Mouse (Mus musculus): ENCODE measurements around the gene Uba52. TPM values are rescaled to one million over a fixed set of nuclear protein-coding genes. Genes with fewer than 3 reads are reported as not detected.
"Not testable (repeated sequence)": the region's sequence is repeated elsewhere in the genome, so short reads cannot be mapped to it uniquely, and the experiment has no call there.

Uba52 gene
- polyA plus RNA-seq, 1 experiment from 2014 or later, result 856 TPM

DNA sequence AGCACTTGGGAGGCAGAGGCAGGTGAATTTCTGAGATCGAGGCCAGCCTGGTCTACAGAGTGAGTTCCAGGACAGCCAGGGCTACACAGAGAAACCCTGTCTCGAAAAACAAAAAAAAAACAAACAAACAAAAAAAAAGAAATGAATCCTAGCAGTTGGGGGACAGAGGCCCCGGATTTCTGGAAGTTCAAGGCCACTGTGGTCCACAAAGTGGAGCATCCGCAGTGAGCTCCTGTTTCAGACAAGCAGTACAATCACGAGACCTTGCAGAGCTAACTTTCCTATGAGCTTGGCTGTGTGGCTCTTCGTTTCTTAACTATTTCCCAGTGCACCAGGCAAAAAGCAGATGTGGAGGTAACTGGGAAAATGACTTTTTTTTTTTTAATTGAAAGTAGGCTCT is 573 bp upstream of the Uba52 start:
- not testable (repeated sequence) for H3K27ac ChIP-seq; ATAC-seq (ENCODE audit: low FRiP score, low read depth); H3K27me3 ChIP-seq; H3K9me3 ChIP-seq
- Histone ChIP-seq H3K4me1 (peaks cover 30% of the 10 kb centered on the region), H3K9ac (peak overlapping the region; percentile 99; the same call in 1 of the 2 replicates), H3K36me3 (peaks cover 55% of the 10 kb centered on the region), H3K4me3 (peak overlapping the region; percentile 98), H3K4me2 (replicated peaks) (peak overlapping the region; percentile 98)
- 86% methylated on average over 6 of the region's 6 CpGs for WGBS

DNA sequence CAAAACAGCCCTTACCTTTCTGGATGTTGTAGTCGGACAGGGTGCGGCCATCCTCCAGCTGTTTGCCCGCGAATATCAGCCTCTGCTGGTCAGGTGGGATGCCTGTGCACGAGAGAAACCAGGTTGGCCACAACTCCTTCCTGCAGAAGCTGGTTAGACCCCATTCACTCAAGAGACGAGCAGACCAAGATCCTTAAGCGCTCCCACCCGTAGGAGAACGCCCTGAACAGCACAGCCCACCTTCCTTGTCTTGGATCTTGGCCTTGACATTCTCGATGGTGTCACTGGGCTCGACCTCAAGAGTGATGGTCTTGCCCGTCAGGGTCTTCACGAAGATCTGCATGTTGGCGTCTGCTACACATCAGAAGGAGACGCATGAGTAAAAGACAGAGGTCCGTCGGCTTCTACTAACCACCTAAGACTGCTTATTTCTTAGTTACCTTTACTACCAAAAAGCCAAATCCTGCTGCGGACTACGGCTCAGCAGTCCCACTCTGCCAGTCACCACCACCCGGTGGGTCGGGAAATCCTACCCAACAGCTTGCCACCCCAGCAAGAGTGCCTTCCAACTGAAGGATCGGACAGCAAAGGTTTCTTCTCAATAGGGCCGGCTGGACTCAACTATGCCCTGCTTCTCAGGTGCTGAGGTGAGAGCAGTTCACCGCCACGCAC is 1.2 kb downstream of the Uba52 start:
- ATAC-seq (ENCODE audit: low FRiP score, low read depth), result no peak
- peak overlapping the region; percentile 99 for H3K9ac ChIP-seq
- H3K27me3 ChIP-seq, result no peaks in the 10 kb centered on the region
- H3K4me3 ChIP-seq, result peak overlapping the region; percentile 98
- peaks cover 47% of the 10 kb centered on the region for H3K4me1 ChIP-seq
- peak overlapping the region; percentile 96; the same call in 1 of the 2 replicates for H3K27ac ChIP-seq
- peaks cover 43% of the 10 kb centered on the region for H3K36me3 ChIP-seq
- 11% methylated on average over 25 of the region's 25 CpGs for WGBS
- no peaks in the 10 kb centered on the region for H3K9me3 ChIP-seq
- H3K4me2 ChIP-seq (replicated peaks), result peak overlapping the region; percentile 98

GRCm38 (mm10) chr8:70507027-70507393 is 3.6 kb downstream of the Uba52 start:
- ATAC-seq (ENCODE audit: low FRiP score, low read depth), result no peak
- Histone ChIP-seq H3K4me3 (peak overlapping the region; percentile 73; the same call in 1 of the 2 replicates), H3K27ac (peak overlapping the region; percentile 93), H3K9ac (no peak overlapping the region), H3K4me2 (replicated peaks) (peak overlapping the region; percentile 79), H3K9me3 (no peaks in the 10 kb centered on the region), H3K27me3 (peaks cover 9% of the 10 kb centered on the region), H3K36me3 (peaks cover 25% of the 10 kb centered on the region), H3K4me1 (peaks cover 66% of the 10 kb centered on the region)
- WGBS, result 56% methylated on average over 5 of the region's 5 CpGs

DNA sequence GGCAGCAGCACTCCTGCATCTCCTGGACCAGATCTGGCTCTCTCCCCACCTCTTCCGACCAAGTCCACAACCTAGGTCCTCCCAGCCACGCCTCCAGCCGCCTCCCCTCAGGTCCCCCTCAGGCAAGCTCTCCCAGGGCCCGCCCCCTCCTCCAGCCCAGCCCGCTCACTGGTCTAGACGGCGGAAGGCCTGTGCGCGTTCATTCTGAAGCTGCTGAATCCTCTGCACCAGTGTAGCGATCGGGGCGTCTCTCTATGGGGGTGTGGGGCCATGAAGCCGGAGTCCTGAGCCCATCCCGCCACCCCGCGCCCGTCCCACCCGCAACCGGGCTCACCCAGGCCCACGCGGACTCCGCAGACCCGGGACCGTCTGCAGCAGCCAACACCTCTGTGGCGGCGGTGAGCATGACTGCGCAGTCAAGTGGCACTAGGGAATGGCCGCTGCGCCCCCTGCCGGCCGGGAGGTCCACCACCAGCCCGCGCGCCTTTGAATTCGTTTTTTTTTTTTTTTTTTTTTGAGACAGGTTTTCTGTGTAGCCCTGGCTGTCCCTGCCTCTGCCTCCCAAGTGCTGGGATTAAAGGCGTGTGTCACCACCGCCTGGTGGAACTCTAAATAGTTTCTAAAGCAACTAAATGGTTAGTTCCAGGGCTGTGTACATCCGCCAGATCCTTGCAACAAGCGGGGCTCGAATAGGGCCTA is 4.1 kb downstream of the Uba52 start, which contains the start of gene Rex1bd:
TSS of gene Rex1bd (minus strand) at position 425 of the 699 bp plus-strand sequence.
- Histone ChIP-seq H3K9ac (peak within 1 kb of the TSS; percentile 88), H3K4me2 (replicated peaks) (peak within 1 kb of the TSS; percentile 79), H3K27me3 (peaks cover 14% of the 10 kb centered on the region), H3K27ac (peak within 1 kb of the TSS; percentile 93), H3K36me3 (peaks cover 25% of the 10 kb centered on the region), H3K9me3 (no peaks in the 10 kb centered on the region), H3K4me1 (peaks cover 67% of the 10 kb centered on the region), H3K4me3 (peak within 1 kb of the TSS; percentile 73)
- ATAC-seq (ENCODE audit: low FRiP score, low read depth), result peak; percentile 88
- WGBS, result 2% methylated on average over 40 of the region's 40 CpGs

DNA sequence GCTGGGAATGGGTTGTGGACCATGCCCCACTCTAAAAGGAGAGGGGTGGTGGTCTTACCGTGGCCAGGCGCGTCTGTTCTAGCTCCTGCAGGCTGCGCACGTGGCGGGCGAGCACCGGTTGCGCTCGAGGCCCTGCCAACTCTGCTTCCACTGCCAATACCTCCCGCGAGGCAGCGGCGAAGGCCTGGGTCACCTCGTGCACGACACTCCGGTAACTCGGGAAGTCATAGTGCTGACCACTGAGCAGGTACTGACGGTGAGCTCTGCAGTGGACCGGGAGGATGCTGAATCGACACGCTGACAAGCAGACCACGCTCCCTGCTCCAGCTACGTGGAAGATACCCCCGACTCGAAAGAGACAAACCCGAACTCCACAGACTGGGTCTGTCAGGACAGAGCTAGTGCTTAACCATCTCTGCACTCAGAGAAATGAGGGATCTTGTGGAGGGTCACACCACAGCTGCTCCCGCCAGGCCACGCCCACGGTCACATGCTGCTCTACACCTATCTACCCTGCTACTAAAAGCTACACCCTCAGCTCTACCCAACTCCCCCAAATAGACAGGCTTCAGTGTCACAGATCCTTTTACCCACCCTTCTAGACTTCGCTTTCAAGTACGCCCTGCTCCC is 4.8 kb downstream of the Uba52 start:
- H3K4me3 ChIP-seq, result peak overlapping the region; percentile 73
- H3K27me3 ChIP-seq, result peaks cover 21% of the 10 kb centered on the region
- peak overlapping the region; percentile 93 for H3K27ac ChIP-seq
- peak; percentile 22; the same call in 1 of the 2 replicates for ATAC-seq (ENCODE audit: low FRiP score, low read depth)
- no peaks in the 10 kb centered on the region for H3K9me3 ChIP-seq
- 32% methylated on average over 32 of the region's 32 CpGs for WGBS
- H3K4me2 ChIP-seq (replicated peaks), result peak overlapping the region; percentile 79
- peaks cover 70% of the 10 kb centered on the region for H3K4me1 ChIP-seq
- H3K9ac ChIP-seq, result peak overlapping the region; percentile 88
- peaks cover 25% of the 10 kb centered on the region for H3K36me3 ChIP-seq

DNA sequence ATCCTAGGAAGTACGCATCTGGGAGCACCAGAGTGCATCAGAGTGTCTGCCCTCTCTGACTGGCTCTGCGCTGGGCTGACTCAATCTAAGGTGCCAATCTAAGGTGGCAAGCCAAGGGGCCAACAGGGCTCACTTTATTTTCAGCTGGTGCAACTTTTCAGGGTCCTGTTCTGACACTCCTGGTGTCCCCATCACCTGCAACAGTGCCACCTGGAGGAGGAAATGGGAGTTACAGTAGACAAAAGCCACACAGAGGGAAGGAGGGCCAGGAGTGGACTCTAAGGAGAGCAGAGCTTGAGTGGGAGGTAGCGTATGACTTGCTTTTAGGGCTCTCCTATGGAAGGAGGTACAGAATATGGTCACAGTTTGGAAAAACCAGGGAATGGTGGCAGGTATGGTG is 5.8 kb downstream of the Uba52 start:
- H3K9ac ChIP-seq, result no peak overlapping the region
- peak overlapping the region; percentile 61 for H3K27ac ChIP-seq
- H3K9me3 ChIP-seq, result no peaks in the 10 kb centered on the region
- H3K4me3 ChIP-seq, result peak overlapping the region; percentile 73
- no peak for ATAC-seq (ENCODE audit: low FRiP score, low read depth)
- peaks cover 25% of the 10 kb centered on the region for H3K36me3 ChIP-seq
- H3K4me1 ChIP-seq, result peaks cover 76% of the 10 kb centered on the region
- H3K4me2 ChIP-seq (replicated peaks), result peak overlapping the region; percentile 79
- H3K27me3 ChIP-seq, result peaks cover 30% of the 10 kb centered on the region
- 63% methylated on average over 3 of the region's 3 CpGs for WGBS

- 15% methylated on average over 16 of the region's 16 CpGs for WGBS
These were observed 6.3 kb downstream of the Uba52 start for GRCm38 (mm10) chr8:70504291-70504716.

GRCm38 (mm10) chr8:70503062-70503750 is 7.4 kb downstream of the Uba52 start:
- Histone ChIP-seq H3K27me3 (peaks cover 44% of the 10 kb centered on the region), H3K9me3 (no peaks in the 10 kb centered on the region), H3K9ac (peak overlapping the region; percentile 36; the same call in 1 of the 2 replicates), H3K4me2 (replicated peaks) (peak overlapping the region; percentile 79), H3K4me3 (no peak overlapping the region), H3K27ac (peak overlapping the region; percentile 61; the same call in 1 of the 2 replicates), H3K36me3 (peaks cover 16% of the 10 kb centered on the region), H3K4me1 (peaks cover 76% of the 10 kb centered on the region)
- 10% methylated on average over 46 of the region's 46 CpGs for WGBS
- 0 out of 2 replicates have a peak, but pooled peaks have one; percentile 14 for ATAC-seq (ENCODE audit: low FRiP score, low read depth)

More at GRCm38 (mm10) chr8:70504291-70504716, 6.3 kb downstream of the Uba52 start:
- H3K36me3 ChIP-seq, result peaks cover 25% of the 10 kb centered on the region
- no peaks in the 10 kb centered on the region for H3K9me3 ChIP-seq
- peak overlapping the region; percentile 79 for H3K4me2 ChIP-seq (replicated peaks)
- H3K27me3 ChIP-seq, result peaks cover 34% of the 10 kb centered on the region
- 0 out of 2 replicates have a peak overlapping the region, but pooled peaks have one; percentile 19 for H3K9ac ChIP-seq
- ATAC-seq (ENCODE audit: low FRiP score, low read depth), result no peak
- peaks cover 78% of the 10 kb centered on the region for H3K4me1 ChIP-seq
- peak overlapping the region; percentile 16 for H3K4me3 ChIP-seq
- H3K27ac ChIP-seq, result peak overlapping the region; percentile 61

GRCm38 (mm10) chr8:70502540-70502939 is 8.1 kb downstream of the Uba52 start:
- H3K4me1 ChIP-seq, result peaks cover 76% of the 10 kb centered on the region
- H3K9ac ChIP-seq, result peak overlapping the region; percentile 36; the same call in 1 of the 2 replicates
- H3K4me2 ChIP-seq (replicated peaks), result peak overlapping the region; percentile 79
- H3K27ac ChIP-seq, result no peak overlapping the region
- H3K9me3 ChIP-seq, result no peaks in the 10 kb centered on the region
- H3K4me3 ChIP-seq, result no peak overlapping the region
- WGBS, result 32% methylated on average over 12 of the region's 12 CpGs
- H3K27me3 ChIP-seq, result peaks cover 45% of the 10 kb centered on the region
- peaks cover 9% of the 10 kb centered on the region for H3K36me3 ChIP-seq
- ATAC-seq (ENCODE audit: low FRiP score, low read depth), result no peak

- peaks cover 49% of the 10 kb centered on the region for H3K27me3 ChIP-seq
- H3K4me1 ChIP-seq, result peaks cover 75% of the 10 kb centered on the region
- no peak for ATAC-seq (ENCODE audit: low FRiP score, low read depth)
- H3K27ac ChIP-seq, result no peak overlapping the region
- WGBS, result 14% methylated on average over 23 of the region's 23 CpGs
- peaks cover 4% of the 10 kb centered on the region for H3K36me3 ChIP-seq
- 0 out of 2 replicates have a peak overlapping the region, but pooled peaks have one; percentile 0 for H3K4me3 ChIP-seq
- no peaks in the 10 kb centered on the region for H3K9me3 ChIP-seq
- H3K9ac ChIP-seq, result peak overlapping the region; percentile 57; the same call in 1 of the 2 replicates
- peak overlapping the region; percentile 79 for H3K4me2 ChIP-seq (replicated peaks)
These were observed 8.6 kb downstream of the Uba52 start for GRCm38 (mm10) chr8:70501820-70502529.
